Mouse (Mus musculus): ENCODE measurements around the gene Rap2a. TPM values are rescaled to one million over a fixed set of nuclear protein-coding genes. Genes with fewer than 3 reads are reported as not detected.

Gene Rap2a
- polyA plus RNA-seq, 1 experiment from 2014 or later, result 11.0 TPM

Other genes with a start within 250 kb of the Rap2a start
- gene Mbnl2, start 202.8 kb upstream of the Rap2a start, polyA plus RNA-seq (2016; fragmentation: Nextera tagmentation; extraction: Ambion mirVana), result 42.8 and 54.1 TPM in 2 replicates

Data from embryonic facial prominence, embryonic 10.5 days (tissue).